8 mouse cellular contexts compared by ENCODE assay signal in the genomic region with DNA sequence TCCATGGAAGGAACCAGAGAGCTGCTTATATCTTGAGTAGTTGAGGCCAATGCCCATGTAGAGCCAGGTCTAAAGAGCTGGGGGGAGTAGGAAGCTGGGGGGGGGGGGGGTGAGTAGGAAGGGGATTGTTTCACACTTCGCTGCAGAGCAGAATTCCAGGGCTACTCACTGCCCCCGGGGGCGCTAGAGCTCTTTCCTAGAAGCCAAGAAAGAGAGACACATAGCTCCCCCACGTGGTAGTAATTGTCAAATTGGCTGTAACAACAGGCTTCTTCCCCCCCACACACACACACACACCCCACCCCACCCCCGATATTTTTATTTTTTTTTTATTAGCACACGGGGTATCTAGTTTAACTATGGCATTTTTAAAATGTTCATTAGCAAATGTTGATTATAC. TPM values are rescaled to one million over a fixed set of nuclear protein-coding genes. Genes with fewer than 3 reads are reported as not detected.
A peak's percentile ranks its signal among the peaks of the same experiment; 100 is the strongest.
DNase-seq lines count a peak whose midpoint lies in the region; ATAC-seq and TF ChIP-seq lines count a peak whose summit lies in the region.

No protein-coding gene starts in this region.

- TF ChIP-seq CTCF in C2C12 (IDR thresholded peaks at IDR 0.05; ENCODE audit: control insufficient read depth, insufficient read depth, insufficient read length): peak; percentile 36
- TF ChIP-seq CTCF in kidney, postnatal 0 days (IDR thresholded peaks at IDR 0.05; ENCODE audit: low read depth): peak; percentile 64

- H3K4me1 ChIP-seq in kidney, postnatal 0 days (replicated peaks; ENCODE audit: insufficient read depth, low read length): no peaks in the 10 kb centered on the region
- H3K4me1 ChIP-seq in liver, embryonic 12.5 days: peaks cover 9% of the 10 kb centered on the region

- no peaks in the 10 kb centered on the region for H3K9me3 ChIP-seq in kidney, postnatal 0 days (replicated peaks; ENCODE audit: low read length)
- H3K9me3 ChIP-seq in liver, embryonic 12.5 days (replicated peaks): no peaks in the 10 kb centered on the region

- whole genome bisulfite sequencing in kidney, postnatal 0 days: 18% methylated on average over 5 of the region's 6 CpGs
- 10% methylated on average over 6 of the region's 6 CpGs for WGBS in liver, embryonic 12.5 days (ENCODE audit: insufficient replicate concordance)

- peak overlapping the region; percentile 93 for H3K27ac ChIP-seq in kidney, postnatal 0 days
- peak overlapping the region; percentile 71 for H3K27ac ChIP-seq in liver, embryonic 12.5 days

- H3K4me3 ChIP-seq in C2C12 (ENCODE audit: insufficient read depth, poor library complexity, severe bottlenecking): peak overlapping the region; percentile 18
- peak overlapping the region; percentile 49 for H3K4me3 ChIP-seq in kidney, postnatal 0 days (replicated peaks; ENCODE audit: low read depth, low read length)
- peak overlapping the region; percentile 66 for H3K4me3 ChIP-seq in liver, embryonic 12.5 days

- no peaks in the 10 kb centered on the region for H3K36me3 ChIP-seq in C2C12 (ENCODE audit: control insufficient read depth, insufficient read depth)
- no peaks in the 10 kb centered on the region for H3K36me3 ChIP-seq in kidney, postnatal 0 days (ENCODE audit: insufficient read depth, low read length)
- H3K36me3 ChIP-seq in liver, embryonic 12.5 days: no peaks in the 10 kb centered on the region

- H3ac ChIP-seq in C2C12 (ENCODE audit: control insufficient read depth, insufficient read length, low read depth): no peak overlapping the region

- DNase-seq in adrenal gland, adult 2 months: peak; percentile 75
- DNase-seq in embryo, embryonic 10.5 days (ENCODE audit: low spot score): peak; percentile 91
- DNase-seq in kidney, postnatal 0 days (ENCODE audit: low spot score): peak; percentile 96
- peak; percentile 68 to 82 for DNase-seq in natural killer cell, adult 2 months (ENCODE audit: low spot score in 2 of 2)
- peak; percentile 73 for DNase-seq in testis, postnatal 14 days (ENCODE audit: low spot score)

- no peaks in the 10 kb centered on the region for H3K79me3 ChIP-seq in C2C12 (ENCODE audit: low read depth)

- no peaks in the 10 kb centered on the region for H3K27me3 ChIP-seq in C2C12 (ENCODE audit: control insufficient read depth, insufficient read depth, insufficient read length)
- no peaks in the 10 kb centered on the region for H3K27me3 ChIP-seq in kidney, postnatal 0 days (ENCODE audit: insufficient read depth, low read length)
- H3K27me3 ChIP-seq in liver, embryonic 12.5 days (replicated peaks): no peaks in the 10 kb centered on the region

- H3K4me2 ChIP-seq in kidney, postnatal 0 days (ENCODE audit: low read length): peak overlapping the region; percentile 78
- H3K4me2 ChIP-seq in liver, embryonic 12.5 days: peak overlapping the region; percentile 84

- peak overlapping the region; percentile 63 for H3K9ac ChIP-seq in kidney, postnatal 0 days (ENCODE audit: low read depth, low read length)
- H3K9ac ChIP-seq in liver, embryonic 12.5 days: peak overlapping the region; percentile 63

- peak; percentile 65 for ATAC-seq in granulocyte monocyte progenitor cell, adult 5-6 weeks (replicated peaks; ENCODE audit: poor library complexity, severe bottlenecking)
- no peak; the same call in 1 of the 2 replicates for ATAC-seq in kidney, postnatal 0 days (replicated peaks; ENCODE audit: low FRiP score, low read depth)
- ATAC-seq in liver, embryonic 12.5 days: no peak; the same call in 1 of the 2 replicates

- H3K79me2 ChIP-seq in C2C12 (ENCODE audit: control insufficient read depth, insufficient read depth): no peaks in the 10 kb centered on the region

TF ChIP-seq in C2C12, 6 proteins besides CTCF, POLR2A, EP300 and RAD21:
- no peak for TF ChIP-seq MAX (IDR thresholded peaks at IDR 0.05)
- no peak for TF ChIP-seq MYOD1 (IDR thresholded peaks at IDR 0.05; ENCODE audit: control insufficient read depth, insufficient read length, low read depth)
- no peak for TF ChIP-seq USF1 (IDR thresholded peaks at IDR 0.05; ENCODE audit: low read depth)
TF ChIP-seq in C2C12: peak in this region for 0.

RNA-seq across cellular contexts. Expression of gene Setmar, which starts 0.7 kb away (rescaled TPM):
- polyA plus RNA-seq in C2C12 (2012; fragmentation: generic; extraction: Trizol): 1.2 TPM
- 1 to 10 TPM; 7.6 to 7.8 TPM for total RNA-seq in adrenal gland, adult 2 months (2021)
- 0.68 and 0.77 TPM in 2 replicates for polyA plus RNA-seq in adrenal gland, adult 2 months (2012; rRNA removed)
- 5.1 and 6.1 TPM in 2 replicates for total RNA-seq in granulocyte monocyte progenitor cell, adult 5-6 weeks (2014; fragmentation: Nextera tagmentation)
- total RNA-seq in granulocyte monocyte progenitor cell, adult 5-6 weeks (2017): 3.3 and 5.0 TPM in 2 replicates
- 7.2 and 7.4 TPM in 2 replicates for polyA plus RNA-seq in kidney, postnatal 0 days (2015; fragmentation: Nextera tagmentation; extraction: Ambion mirVana)
- 2.6 TPM in 2 replicates for polyA plus RNA-seq in liver, embryonic 12.5 days (2016; fragmentation: Nextera tagmentation; extraction: Ambion mirVana)
